Mouse (Mus musculus): ENCODE results near the gene Ripor2. TPM values are rescaled to one million over a fixed set of nuclear protein-coding genes. Genes with fewer than 3 reads are reported as not detected.

The Ripor2 gene
- polyA plus RNA-seq, 2 experiments, result 2.1 TPM

DNA sequence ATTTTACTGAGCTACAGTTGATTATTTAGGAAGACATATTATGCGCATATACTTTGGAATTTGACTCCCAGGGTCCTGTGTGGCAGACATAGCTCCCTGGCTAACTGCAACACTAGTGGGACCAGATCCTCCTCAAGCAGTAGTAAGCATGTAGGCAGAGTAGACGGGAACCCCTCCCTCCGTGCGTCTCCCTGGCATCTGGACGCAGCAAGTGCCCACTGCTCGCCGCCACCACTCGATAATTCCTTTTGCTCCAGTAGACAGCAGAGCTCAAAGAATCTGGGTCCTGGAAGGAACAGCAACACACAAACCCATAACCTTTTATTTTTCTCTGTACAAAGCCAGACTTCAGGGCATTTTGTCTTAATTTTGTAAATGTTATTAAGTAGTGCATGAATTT is 17.3 kb upstream of the Ripor2 start:
- ATAC-seq (ENCODE audit: insufficient read depth), result no peak
- H3K27me3 ChIP-seq (ENCODE audit: control insufficient read depth, insufficient read depth, low read length), result no peaks in the 10 kb centered on the region
- no peak overlapping the region for H3K27ac ChIP-seq
- no peak overlapping the region for H3K4me2 ChIP-seq (ENCODE audit: low read depth)
- DNase-seq (ENCODE audit: low read depth in 3 of 3, low spot score in 3 of 3), result no peak
- no peaks in the 10 kb centered on the region for H3K9me3 ChIP-seq (ENCODE audit: control insufficient read depth, low read length)
- H3K36me3 ChIP-seq (replicated peaks; ENCODE audit: control insufficient read depth, insufficient read depth, low read depth), result no peaks in the 10 kb centered on the region
- no peak overlapping the region for H3K9ac ChIP-seq (replicated peaks)
- H3K4me1 ChIP-seq (replicated peaks; ENCODE audit: control insufficient read depth in 2 of 2, insufficient read depth in 2 of 2, low read length in 1 of 2), result peaks cover 0 to 9% of the 10 kb centered on the region in 2 experiments; a peak in 2 of 4 replicates
- no peak overlapping the region for H3K4me3 ChIP-seq (ENCODE audit: insufficient read depth in 1 of 2, low read depth in 2 of 2, low read length in 2 of 2)
- no peak for TF ChIP-seq EP300 (IDR thresholded peaks at IDR 0.05; ENCODE audit: low read depth)
- TF ChIP-seq CTCF (IDR thresholded peaks at IDR 0.05; ENCODE audit: low read depth), result no peak
- 78% methylated on average over 8 of the region's 8 CpGs for WGBS (ENCODE audit: insufficient replicate concordance)

- no peak overlapping the region for H3K9ac ChIP-seq (replicated peaks)
- H3K4me2 ChIP-seq (ENCODE audit: low read depth), result no peak overlapping the region
- H3K36me3 ChIP-seq (replicated peaks; ENCODE audit: control insufficient read depth, insufficient read depth, low read depth), result no peaks in the 10 kb centered on the region
- TF ChIP-seq CTCF (IDR thresholded peaks at IDR 0.05; ENCODE audit: low read depth) (no peak), EP300 (IDR thresholded peaks at IDR 0.05; ENCODE audit: low read depth) (no peak)
- peaks cover 0 to 9% of the 10 kb centered on the region in 2 experiments; a peak in 2 of 4 replicates for H3K4me1 ChIP-seq (replicated peaks; ENCODE audit: control insufficient read depth in 2 of 2, insufficient read depth in 2 of 2, low read length in 1 of 2)
- H3K27me3 ChIP-seq (ENCODE audit: control insufficient read depth, insufficient read depth, low read length), result no peaks in the 10 kb centered on the region
- 40% methylated on average over 8 of the region's 8 CpGs for WGBS (ENCODE audit: insufficient replicate concordance)
- H3K4me3 ChIP-seq (ENCODE audit: insufficient read depth in 1 of 2, low read depth in 2 of 2, low read length in 2 of 2), result no peak overlapping the region
- DNase-seq (ENCODE audit: low read depth in 3 of 3, low spot score in 3 of 3) (no peak), ATAC-seq (ENCODE audit: insufficient read depth) (peak; percentile 39; the same call in 1 of the 2 replicates)
- H3K9me3 ChIP-seq (ENCODE audit: control insufficient read depth, low read length), result no peaks in the 10 kb centered on the region
- H3K27ac ChIP-seq, result no peak overlapping the region
Observed at GRCm38 (mm10) chr13:24565230-24565949, 16.6 kb upstream of the Ripor2 start.

DNA sequence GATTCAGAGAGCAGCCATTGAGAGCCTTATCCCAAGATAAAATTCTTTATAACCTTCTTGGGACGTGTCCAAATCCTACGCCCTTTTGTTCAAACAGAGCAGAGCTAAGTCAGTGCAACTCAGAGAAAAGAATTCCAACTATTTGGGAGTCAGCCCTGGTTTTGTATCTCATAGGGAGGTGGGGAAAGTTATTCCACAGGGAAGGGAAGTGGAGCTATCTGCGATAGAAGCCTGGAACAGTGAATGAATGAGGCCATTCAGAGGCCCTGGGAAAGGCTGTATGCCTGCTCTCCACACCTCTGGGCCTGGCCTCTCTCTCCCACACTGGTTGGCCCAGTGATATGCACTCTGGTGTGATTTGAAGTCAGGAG is 16.1 kb upstream of the Ripor2 start:
- DNase-seq (ENCODE audit: low read depth in 3 of 3, low spot score in 3 of 3) (no peak), ATAC-seq (ENCODE audit: insufficient read depth) (peak; percentile 45; the same call in 1 of the 2 replicates)
- Histone ChIP-seq H3K36me3 (replicated peaks; ENCODE audit: control insufficient read depth, insufficient read depth, low read depth) (no peaks in the 10 kb centered on the region), H3K4me3 (ENCODE audit: insufficient read depth in 1 of 2, low read depth in 2 of 2, low read length in 2 of 2) (no peak overlapping the region), H3K9me3 (ENCODE audit: control insufficient read depth, low read length) (no peaks in the 10 kb centered on the region), H3K9ac (replicated peaks) (no peak overlapping the region), H3K27me3 (ENCODE audit: control insufficient read depth, insufficient read depth, low read length) (no peaks in the 10 kb centered on the region), H3K27ac (no peak overlapping the region), H3K4me2 (ENCODE audit: low read depth) (no peak overlapping the region), H3K4me1 (replicated peaks; ENCODE audit: control insufficient read depth in 2 of 2, insufficient read depth in 2 of 2, low read length in 1 of 2) (peaks cover 0 to 9% of the 10 kb centered on the region in 2 experiments; a peak in 2 of 4 replicates)
- 49% methylated on average over 3 of the region's 3 CpGs for WGBS (ENCODE audit: insufficient replicate concordance)
- TF ChIP-seq CTCF (IDR thresholded peaks at IDR 0.05; ENCODE audit: low read depth), result no peak
- no peak for TF ChIP-seq EP300 (IDR thresholded peaks at IDR 0.05; ENCODE audit: low read depth)

- Histone ChIP-seq H3K9me3 (ENCODE audit: control insufficient read depth, low read length) (no peaks in the 10 kb centered on the region), H3K36me3 (replicated peaks; ENCODE audit: control insufficient read depth, insufficient read depth, low read depth) (no peaks in the 10 kb centered on the region), H3K4me3 (ENCODE audit: insufficient read depth in 1 of 2, low read depth in 2 of 2, low read length in 2 of 2) (no peak overlapping the region), H3K9ac (replicated peaks) (no peak overlapping the region), H3K27me3 (ENCODE audit: control insufficient read depth, insufficient read depth, low read length) (no peaks in the 10 kb centered on the region), H3K27ac (no peak overlapping the region), H3K4me2 (ENCODE audit: low read depth) (no peak overlapping the region), H3K4me1 (replicated peaks; ENCODE audit: control insufficient read depth in 2 of 2, insufficient read depth in 2 of 2, low read length in 1 of 2) (peaks cover 0 to 9% of the 10 kb centered on the region in 2 experiments; a peak in 2 of 4 replicates)
- WGBS (ENCODE audit: insufficient replicate concordance), result 77% methylated on average over 11 of the region's 11 CpGs
- DNase-seq (ENCODE audit: low read depth in 3 of 3, low spot score in 3 of 3) (no peak), ATAC-seq (ENCODE audit: insufficient read depth) (no peak)
- no peak for TF ChIP-seq EP300 (IDR thresholded peaks at IDR 0.05; ENCODE audit: low read depth)
- no peak for TF ChIP-seq CTCF (IDR thresholded peaks at IDR 0.05; ENCODE audit: low read depth)
Observed at GRCm38 (mm10) chr13:24567176-24567811, 14.7 kb upstream of the Ripor2 start.

GRCm38 (mm10) chr13:24569066-24569465 is 12.9 kb upstream of the Ripor2 start:
- Histone ChIP-seq H3K27me3 (ENCODE audit: control insufficient read depth, insufficient read depth, low read length) (no peaks in the 10 kb centered on the region), H3K4me3 (ENCODE audit: insufficient read depth in 1 of 2, low read depth in 2 of 2, low read length in 2 of 2) (no peak overlapping the region), H3K4me1 (replicated peaks; ENCODE audit: control insufficient read depth in 2 of 2, insufficient read depth in 2 of 2, low read length in 1 of 2) (peaks cover 0 to 9% of the 10 kb centered on the region in 2 experiments; a peak in 2 of 4 replicates), H3K9ac (replicated peaks) (no peak overlapping the region), H3K27ac (no peak overlapping the region), H3K9me3 (ENCODE audit: control insufficient read depth, low read length) (no peaks in the 10 kb centered on the region), H3K36me3 (replicated peaks; ENCODE audit: control insufficient read depth, insufficient read depth, low read depth) (no peaks in the 10 kb centered on the region), H3K4me2 (ENCODE audit: low read depth) (no peak overlapping the region)
- no peak for DNase-seq (ENCODE audit: low read depth in 3 of 3, low spot score in 3 of 3)
- WGBS (ENCODE audit: insufficient replicate concordance), result 76% methylated on average over 4 of the region's 4 CpGs
- no peak for ATAC-seq (ENCODE audit: insufficient read depth)
- TF ChIP-seq EP300 (IDR thresholded peaks at IDR 0.05; ENCODE audit: low read depth) (no peak), CTCF (IDR thresholded peaks at IDR 0.05; ENCODE audit: low read depth) (no peak)
